Mouse (Mus musculus): ENCODE results near the gene Hrh2.

The Hrh2 gene

DNA sequence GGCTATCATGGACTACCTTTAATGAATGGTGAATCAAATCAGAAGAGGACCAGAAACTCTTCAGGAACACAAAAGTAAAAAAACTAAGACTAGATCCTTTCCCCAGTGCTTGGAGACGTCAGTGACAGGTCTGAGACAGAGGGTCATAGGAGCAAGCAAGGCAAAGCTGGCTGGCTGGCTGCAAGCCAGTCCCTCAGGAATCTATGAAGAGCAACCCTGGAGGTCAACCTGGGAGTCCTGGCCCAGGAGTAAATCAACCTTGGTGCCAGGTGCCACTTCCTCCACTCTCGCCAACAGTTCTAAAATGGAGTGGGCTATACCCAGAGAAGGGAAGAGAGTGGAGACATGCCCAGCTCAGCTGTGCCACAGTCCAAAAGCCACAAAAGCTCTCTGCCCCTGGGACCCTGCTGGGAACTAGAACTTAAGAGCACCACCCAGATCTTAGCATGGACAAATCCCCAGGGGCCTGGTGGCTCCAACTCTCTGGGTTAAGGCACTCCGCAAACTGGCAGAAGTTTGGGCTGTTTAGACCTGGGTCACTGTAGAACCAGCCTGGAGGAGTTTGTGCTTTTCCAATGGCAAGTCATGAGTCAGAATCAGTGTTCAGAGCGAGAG, 15.4 kb upstream of the Hrh2 start:
- no peak for DNase-seq (ENCODE audit: low spot score)

DNA sequence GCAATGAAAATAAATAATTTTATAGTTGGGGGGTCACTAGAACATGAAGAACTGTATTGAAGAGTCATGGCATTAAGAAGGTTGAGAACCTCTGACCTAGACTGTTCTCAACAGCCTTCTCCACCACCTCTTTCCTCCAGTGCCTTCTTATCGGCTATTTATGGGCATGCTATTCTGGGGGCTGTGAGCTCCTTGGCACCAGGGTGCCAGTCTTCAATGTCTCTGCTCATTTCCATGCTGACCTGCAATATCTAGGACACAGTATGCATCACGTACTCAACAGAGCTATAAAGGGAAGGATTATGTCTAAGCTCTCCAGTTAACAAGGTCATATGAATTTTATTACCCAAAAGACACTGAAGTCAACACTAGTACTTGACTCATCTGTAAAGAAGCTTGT, 14.6 kb upstream of the Hrh2 start:
- no peak for DNase-seq (ENCODE audit: low spot score)

DNA sequence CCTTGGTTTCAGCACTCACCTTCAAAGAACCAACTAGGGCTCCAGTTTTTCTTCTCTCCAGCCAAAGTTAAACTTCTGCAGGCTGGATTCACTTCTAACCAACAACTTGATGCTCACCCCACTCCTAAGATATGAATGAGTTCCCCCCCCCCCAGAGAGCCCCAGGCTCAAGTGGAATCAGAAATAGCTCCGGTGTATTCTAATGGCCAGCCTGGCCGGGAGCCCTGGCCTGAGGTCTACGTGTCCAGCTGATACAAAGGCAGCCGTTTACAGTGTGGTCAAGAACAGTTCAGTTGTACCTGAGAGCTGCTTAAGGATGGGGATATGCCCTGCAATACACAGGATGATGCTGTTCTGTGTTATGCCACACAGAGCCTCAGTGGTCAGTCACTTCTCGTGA, 13.3 kb upstream of the Hrh2 start:
- no peak for DNase-seq (ENCODE audit: low spot score)

DNA sequence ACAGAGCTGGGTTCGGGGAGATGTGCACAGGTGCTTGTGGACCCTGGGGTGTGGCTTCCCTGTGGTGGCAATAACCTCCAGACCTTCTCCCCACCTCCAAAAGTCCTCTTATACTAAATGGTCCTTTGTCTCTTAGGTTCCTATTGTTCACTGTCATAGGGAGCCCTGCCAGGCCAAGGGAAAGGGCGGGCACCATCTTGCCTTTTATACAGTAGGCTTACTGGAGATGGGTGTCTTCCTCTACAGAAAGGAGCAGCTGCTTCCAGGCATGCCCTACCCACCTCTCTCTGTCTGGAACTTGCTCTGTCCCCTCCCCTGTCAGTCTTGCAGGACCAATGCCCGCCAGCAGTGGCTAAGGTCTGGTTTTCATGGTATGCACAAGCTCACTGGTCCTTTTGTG, 12.0 kb upstream of the Hrh2 start:
- DNase-seq (ENCODE audit: low spot score) = no peak

DNA sequence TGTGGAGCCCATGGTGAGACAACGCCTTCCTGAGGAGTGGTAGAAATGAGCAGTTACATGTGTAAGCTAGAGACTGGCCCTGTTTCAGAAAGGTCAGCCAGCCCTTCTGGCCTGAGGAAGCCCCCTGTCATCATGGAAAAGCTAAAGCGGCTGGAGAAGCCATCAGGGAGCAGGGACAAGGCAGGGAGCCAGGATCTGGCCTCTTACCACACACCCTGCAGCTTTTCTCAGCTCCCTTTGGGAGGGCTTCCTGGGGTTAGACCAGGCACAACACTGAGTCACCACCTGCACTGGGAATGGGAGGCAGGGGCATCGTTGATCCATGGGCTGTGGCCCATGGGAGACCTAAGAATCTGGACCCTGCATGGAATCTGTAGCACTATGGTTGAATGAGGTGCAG, 11.5 kb upstream of the Hrh2 start:
- DNase-seq (ENCODE audit: low spot score) = no peak

DNA sequence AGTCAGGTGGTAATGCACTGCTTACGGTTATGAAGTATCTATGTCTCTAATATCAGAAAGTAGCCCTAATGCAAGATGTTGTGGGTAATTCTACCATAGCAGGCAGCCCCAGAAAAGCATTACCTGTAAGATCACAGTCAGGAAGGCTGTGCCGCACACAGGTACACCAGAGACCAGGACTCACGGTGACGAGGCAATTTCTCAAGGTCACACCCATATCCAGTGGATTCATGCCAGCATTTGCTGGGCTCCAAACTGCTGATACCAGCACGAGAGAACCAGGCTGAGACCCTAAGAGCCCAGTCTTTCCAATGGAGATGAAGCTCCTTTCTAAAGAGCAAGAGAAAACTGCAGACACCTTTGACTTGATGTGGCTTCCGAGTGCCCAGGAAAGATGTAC, 10.6 kb upstream of the Hrh2 start:
- DNase-seq (ENCODE audit: low spot score) = no peak

DNA sequence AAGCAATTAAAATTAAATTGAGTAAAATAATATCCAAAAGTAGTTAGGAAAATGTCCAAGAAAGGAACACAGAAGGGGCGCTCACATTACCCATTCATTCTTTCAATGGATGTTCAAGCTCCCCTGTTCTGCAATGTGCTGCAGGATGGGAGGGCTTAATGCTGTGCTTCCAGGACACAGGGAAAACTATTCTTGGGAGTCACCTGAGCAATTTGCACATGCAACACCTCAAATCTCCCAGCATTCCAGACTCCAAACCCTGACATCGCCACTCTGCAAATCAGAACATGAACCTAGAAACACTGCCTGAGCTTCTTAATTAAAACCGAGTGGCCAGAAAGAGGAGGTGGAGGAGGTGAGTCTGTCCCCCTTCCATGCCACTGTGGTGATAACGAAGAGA, 10.0 kb upstream of the Hrh2 start:
- no peak for DNase-seq (ENCODE audit: low spot score)

DNA sequence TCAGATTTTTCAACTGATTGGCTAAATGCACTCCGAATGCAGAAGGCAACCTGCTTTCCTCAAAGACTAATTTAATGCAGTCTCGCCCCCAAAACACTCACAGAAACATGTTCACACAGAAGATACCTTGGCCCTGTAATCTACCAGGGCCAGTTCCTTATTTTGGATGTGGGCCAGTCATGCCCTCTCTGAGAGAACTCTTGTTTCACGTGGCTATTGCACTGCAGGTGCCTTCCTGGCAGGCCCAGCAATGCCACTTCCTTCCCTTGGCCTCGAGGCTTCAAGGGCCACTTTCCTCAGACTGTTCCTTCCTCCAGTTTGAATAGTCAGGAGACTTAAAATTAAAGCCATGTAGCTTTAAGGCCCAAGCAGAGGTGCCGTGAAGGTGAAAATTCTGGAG, 5.5 kb upstream of the Hrh2 start:
- no peak for DNase-seq (ENCODE audit: low spot score)

DNA sequence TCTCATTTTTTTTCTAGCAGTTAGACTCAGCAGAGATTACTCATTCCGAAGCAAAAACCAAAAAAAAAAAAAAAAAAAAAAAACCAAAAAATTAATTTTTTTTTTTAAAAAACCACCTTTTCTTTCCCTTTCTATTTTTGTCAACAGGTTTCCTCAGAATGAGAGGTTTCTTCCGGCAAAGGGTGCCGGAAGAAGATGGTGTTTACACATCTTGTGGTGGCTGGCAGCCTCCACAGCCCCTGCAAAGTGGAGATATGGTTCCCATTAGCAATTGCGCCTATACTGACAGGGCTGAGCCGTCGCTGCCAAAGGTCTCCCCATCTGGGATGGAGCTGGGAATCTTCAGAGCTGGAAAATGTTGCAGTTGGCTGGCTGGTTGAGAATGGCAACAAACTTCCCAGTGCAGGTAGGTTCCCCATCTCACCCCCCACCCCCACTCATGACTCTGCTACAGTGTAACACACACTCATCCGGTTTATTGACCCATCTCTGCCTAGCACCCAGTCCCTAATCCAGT, 3.7 kb upstream of the Hrh2 start:
- DNase-seq (ENCODE audit: low spot score) = no peak

DNA sequence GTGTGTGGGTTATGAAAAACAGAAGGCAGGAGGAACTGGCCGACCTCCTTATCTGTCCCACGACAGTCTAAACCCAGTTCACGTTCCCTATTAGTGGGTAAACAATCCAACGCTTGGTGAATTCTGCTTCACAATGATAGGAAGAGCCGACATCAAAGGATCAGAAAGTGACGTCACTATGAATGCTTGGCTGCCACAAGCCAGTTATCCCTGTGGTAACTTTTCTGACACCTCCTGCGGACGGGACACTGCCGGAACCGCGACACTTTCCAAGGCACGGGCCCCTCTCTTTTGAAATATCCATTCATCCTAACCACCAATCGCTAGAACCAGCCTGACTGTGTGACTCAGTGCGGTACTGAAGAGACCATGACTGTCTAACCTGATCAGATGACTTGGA, 2.0 kb upstream of the Hrh2 start:
- DNase-seq (ENCODE audit: low spot score) = no peak

DNA sequence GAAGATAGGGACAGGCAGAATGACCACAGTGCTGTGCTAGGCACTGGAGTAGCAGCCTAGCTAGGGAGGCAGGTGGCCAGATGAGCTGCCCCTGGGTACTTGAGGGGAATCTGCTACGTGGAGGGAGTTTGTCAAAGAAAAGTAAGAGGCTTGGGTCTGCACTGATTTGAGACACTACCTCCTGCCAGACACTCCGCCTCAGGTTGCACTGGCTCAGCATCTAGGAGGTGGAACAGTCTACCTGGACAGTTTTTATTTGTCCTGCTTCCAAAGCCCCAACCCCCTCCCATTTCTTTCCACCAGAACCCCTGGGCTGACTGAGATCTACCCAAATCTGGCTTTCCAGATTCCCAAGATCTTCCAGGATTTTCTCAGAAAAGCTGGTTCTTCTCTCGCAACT, 748 bp upstream of the Hrh2 start:
- no peak for DNase-seq (ENCODE audit: low spot score)

DNA sequence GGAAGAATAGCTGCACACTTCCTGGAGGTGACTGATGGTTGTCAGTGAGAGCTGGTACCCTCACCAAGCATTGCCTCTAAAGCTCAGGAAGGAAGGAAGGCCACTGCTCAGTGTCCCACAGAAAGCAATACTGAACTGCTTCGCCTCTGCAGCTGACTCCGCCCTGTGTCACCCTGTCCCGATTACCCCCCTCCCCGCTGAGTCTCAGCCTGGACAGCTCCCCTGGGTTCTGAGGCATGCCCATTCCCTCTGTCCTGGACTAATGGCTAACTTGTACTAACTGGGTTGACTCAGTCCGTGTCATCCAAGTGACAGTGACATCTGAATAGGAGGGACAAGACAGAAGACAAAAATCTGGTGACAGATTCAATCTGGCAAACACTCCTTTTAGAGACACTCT, 1.7 kb downstream of the Hrh2 start:
- no peak for DNase-seq (ENCODE audit: low spot score)

DNA sequence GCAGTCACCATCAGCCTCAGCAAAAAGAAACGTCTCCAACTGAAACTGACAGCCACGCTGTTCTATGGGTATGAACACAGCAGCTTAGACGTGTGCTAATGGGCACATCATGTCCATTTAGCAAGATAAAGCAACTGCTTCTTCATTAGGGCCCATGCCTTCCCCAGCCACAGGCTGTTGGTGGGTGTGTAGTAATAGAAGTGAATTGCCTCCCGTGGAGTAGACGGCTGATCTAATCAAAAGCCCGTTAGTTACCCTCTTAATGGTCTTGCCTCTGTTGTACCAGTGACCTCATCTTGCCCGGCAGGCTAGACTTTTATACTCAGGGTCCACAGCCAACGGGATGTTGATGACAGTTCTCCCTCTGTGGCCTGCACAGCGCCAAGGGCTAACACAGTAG, 7.1 kb downstream of the Hrh2 start:
- DNase-seq (ENCODE audit: low spot score) = no peak

DNA sequence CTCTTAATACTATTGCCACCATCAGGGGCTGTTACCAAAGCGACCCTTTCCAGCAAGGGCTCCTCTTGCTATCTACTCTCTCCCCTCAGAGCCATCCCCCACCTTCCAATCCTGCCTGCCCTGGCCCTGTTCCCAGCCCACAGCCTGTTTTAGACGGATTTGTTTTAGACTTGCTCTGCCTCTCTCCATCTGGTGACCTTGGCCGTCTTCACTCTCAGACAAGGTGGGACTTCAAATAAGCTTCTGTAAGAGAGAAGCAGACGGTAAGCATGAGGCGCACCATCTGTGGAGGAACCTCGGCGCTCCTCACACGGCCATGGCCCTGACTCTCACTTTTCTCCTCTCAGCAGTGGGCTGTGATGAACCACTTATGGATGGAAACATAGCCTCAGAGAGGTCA, 10.5 kb downstream of the Hrh2 start:
- no peak for DNase-seq (ENCODE audit: low spot score)

DNA sequence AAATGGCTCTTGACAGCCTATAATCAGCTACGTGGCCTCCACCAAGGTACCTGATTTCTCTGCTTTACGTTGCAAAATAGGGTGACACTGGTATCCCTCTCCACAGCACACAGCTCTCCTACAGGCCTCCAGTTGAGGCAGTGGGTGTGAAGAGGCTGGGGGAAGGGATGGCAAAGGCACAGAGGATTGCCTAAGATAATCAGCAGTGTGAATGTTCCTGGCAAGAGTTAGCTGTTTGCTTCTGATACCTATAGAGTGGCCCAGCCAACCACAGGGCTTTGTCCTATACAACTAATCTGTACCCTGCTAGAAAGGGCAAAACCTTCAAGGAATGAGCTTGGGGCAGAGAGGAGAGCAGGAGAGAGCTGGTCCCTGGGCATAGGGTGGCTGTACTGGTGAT, 11.5 kb downstream of the Hrh2 start:
- no peak for DNase-seq (ENCODE audit: low spot score)

DNA sequence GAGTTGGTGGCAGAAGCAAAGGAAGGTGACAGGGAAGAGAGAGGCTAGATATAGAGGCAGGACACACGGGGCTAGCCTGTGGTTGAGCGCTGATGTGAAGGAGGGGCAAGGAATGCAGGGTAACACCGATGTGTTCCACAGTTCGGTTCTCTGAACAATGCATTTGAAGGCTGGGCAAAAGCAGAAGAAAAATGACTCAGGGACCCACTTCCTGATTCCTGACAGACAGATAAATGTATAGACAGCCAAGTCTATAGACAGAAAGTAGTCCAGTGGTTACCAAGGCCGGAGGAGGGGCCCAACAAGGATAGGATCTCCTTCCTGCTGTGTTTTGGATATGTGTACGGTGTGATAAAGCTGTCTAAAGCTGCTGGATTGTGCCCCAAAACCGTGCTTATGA, 13.3 kb downstream of the Hrh2 start:
- no peak for DNase-seq (ENCODE audit: low spot score)

DNA sequence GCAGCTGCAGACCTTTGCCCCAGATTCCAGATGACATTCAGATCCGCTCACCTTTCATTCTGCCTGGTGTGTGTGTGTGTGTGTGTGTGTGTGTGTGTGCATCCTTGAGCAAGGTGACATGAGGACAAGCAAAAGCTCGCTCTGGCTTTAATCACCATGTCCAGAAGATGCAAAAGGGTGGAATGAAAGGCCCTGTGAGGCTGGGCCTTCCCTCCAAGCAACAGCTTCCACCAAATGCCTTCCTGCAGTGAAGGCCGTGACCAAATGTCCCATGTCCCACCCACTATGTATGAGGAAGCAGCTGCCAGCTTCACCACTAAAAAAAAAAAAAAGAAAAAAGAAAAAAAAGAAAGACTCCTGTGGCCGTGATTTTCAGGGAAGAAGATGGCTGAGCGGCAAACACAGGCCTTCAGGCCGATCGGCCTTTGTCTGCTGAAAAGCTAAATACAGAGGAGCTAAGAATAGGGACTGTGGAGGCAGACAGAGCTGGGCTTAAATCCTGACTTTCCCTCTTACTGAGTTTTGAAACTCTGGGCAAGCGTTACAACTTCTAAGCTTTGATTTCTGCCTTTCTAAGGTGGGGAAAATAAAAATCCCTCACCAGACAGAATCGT, 14.3 kb downstream of the Hrh2 start:
- no peak for DNase-seq (ENCODE audit: low spot score)

DNA sequence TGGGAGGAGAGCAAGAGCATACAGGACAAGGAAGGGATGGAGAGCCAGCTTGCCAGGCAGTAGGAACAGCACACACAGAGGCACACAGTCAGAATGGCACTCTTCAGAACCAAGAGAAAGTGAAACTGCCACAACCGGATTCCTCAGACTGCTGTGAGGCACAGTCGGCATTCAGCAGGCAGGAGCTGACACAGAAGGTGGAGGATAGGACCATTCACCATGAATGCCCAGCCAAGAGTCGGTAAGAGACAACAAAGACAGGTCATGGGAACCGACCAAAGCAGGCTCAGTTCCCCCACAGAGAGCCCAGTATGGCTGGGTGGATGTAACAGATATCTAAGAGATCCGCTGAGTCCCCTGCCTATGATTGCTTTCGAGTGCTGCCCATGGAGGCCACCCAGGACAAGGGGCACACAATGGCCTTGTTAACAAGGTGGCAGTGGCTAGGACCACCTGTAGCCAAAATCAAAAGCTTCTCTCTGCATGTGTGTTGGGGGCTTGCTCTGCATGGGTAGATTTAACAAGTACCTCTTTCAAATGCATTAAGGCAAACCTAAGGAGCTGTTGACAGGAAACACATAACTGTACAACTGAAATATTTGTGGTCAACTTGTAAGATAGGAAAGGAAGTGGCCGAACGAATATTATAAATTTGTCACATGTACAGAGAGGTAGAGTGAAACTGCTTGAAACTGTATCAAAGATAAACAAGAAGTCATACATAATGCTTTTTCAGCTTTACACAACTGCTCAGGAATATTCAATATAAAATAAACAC, 17.7 kb downstream of the Hrh2 start:
- no peak for DNase-seq (ENCODE audit: low spot score)

DNA sequence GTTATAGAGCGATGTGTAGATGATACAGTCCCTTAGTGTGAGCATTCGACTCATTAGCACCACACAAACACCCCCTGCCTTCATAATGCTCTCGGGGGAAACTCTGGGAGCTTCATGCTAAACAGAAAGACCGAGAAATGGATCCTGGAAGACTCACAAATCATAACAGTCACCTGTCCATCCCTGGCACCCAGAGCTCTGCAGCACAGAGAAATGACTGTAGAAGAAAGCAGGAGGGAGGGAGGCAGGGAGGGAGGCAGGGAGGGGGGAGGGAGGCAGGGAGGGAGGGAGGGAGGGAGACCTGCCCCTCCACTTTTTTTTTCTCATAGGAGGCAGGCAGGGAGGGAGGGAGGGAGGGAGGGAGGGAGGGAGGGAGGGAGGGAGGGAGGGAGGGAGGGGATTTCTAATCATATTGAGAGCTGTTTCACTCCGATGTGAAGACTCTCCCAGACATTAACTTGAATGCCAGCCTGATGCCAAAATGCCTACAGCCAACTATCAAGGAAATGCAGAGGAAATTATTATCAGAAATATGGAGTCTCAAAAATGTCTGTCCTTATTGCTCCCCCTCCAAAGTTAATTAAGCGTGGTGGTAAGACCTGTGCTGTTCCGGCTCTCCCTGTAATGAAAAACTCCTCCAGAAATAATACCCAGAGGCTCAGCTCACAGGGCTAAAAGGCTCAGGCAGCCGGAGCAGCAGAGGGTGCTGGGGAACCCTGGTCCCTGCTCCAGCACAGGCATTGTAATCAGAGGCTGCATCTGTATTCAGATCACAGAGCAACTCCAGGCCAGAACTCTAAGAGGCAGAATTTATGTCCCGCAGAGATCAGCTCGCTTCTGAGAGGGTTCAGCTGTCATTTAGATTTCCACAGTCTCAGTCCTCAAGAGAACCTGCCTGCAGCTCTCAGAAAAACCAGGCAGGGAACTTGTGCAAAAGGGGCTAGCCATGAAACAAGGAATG, 19.9 kb downstream of the Hrh2 start:
- DNase-seq (ENCODE audit: low spot score) = no peak

DNA sequence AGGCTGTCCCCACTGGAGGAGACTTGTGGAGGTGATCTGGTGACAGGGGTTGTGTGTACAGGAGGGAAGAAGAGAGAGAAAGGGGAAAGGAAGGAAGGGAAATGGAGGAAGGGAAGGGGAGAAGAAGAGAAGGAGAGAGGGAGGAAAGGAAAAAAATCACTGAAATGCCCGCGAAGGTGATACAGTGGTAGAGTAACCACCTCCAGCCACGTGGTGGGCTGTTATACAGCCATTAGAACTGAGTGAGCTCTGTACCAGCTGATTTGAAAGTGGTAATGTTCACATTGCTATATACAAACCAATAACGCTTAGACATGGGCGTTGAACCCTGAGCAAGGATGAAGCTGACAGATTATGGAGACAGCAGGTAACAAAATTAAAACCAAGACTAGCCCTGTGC, 20.6 kb downstream of the Hrh2 start:
- DNase-seq (ENCODE audit: low spot score) = no peak

DNA sequence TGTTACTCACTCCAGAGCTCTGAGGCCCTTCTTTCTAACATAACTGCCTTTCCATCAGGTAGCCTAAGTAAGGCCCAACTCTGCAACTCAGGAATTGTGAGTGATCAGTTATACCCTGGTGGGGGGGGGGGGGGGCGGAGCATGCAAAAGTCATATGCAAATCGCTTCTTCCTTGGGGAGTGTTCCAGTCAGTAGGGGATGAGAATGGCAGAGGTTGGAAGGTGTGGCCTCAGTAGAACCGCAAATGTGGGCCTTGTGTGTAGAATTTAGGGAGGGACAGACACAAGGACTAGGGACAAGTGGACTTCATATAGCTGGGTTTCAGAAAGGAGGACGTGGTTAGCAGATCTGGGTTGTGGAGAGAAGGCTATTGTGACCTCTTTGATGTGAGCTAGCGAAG, 23.3 kb downstream of the Hrh2 start:
- no peak for DNase-seq (ENCODE audit: low spot score)

DNA sequence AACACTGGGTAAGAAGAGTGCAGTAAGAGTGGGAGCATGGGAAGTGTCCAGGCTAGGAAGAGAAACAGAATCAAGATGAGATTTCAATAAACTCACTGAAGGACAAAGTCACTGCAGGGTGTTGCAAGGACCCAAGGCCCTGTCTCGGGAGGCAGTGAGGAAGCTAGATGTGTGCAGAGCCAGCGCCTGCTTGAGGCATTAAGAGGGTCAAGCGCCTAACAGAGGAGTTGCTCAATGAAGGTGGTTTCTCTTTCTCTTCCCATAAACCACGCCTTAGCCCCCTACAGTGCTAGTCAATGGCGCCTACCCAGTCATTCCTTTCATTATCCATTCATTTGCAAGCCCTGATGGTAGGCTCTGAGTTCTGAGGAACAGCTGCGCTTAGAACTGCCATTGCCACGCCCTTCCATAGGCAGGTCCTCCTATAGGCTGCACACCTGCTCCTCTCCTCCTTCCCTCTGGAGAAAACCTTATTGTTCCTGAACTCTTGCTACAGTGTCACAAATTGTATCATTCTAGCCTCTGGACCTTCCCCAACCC, 23.9 kb downstream of the Hrh2 start:
- no peak for DNase-seq (ENCODE audit: low spot score)
